Mouse (Mus musculus) midbrain, embryonic 16.5 days (tissue): ENCODE measurements around the gene Hint2. TPM values are rescaled to one million over a fixed set of nuclear protein-coding genes. Genes with fewer than 3 reads are reported as not detected.

ENCODE experiments used
- ATAC-seq: fragments of 200-750 bp; cut with Nextera tagmentation; 2 replicates; pipeline ENCODE4 v1.8.0; 2017; ENCODE audit warnings: moderate TSS enrichment
- H3K27ac ChIP-seq: fragments of 300-500 bp; sonication (generic); 2 replicates; pipeline ENCODE4 v1.5.1; 2014; ENCODE audit warnings: mild to moderate bottlenecking, low read length, mixed read lengths
- H3K27me3 ChIP-seq: fragments of 300-500 bp; sonication (generic); 2 replicates; pipeline ENCODE4 v1.6.1; 2014; ENCODE audit warnings: low read depth, low read length, mixed read lengths; ENCODE audit not compliant: control insufficient read depth, insufficient read depth
- H3K36me3 ChIP-seq: fragments of 300-500 bp; sonication (generic); 2 replicates; pipeline ENCODE4 v1.6.1; 2014; ENCODE audit warnings: mild to moderate bottlenecking, low read length, moderate library complexity, mixed read lengths; ENCODE audit not compliant: control insufficient read depth, insufficient read depth
- H3K4me1 ChIP-seq: fragments of 300-500 bp; sonication (generic); 2 replicates; pipeline ENCODE4 v1.6.1; 2014; ENCODE audit warnings: mild to moderate bottlenecking, low read length, mixed read lengths; ENCODE audit not compliant: control insufficient read depth, insufficient read depth
- H3K4me2 ChIP-seq: fragments of 300-500 bp; sonication (generic); 2 replicates; pipeline ENCODE4 v1.6.1; 2014; ENCODE audit warnings: mild to moderate bottlenecking, low read length, mixed read lengths
- H3K4me3 ChIP-seq: fragments of 300-500 bp; sonication (generic); 2 replicates; pipeline ENCODE4 v1.5.1; 2014; ENCODE audit warnings: low read depth, mild to moderate bottlenecking, low read length, moderate library complexity, mixed read lengths
- H3K9ac ChIP-seq: fragments of 300-500 bp; sonication (generic); 2 replicates; pipeline ENCODE4 v1.6.1; 2014; ENCODE audit warnings: low read depth, low read length, mixed read lengths
- H3K9me3 ChIP-seq: fragments of 300-500 bp; sonication (generic); replicated peaks from 2 replicates; pipeline ENCODE4 v1.6.1; 2014; ENCODE audit warnings: mild to moderate bottlenecking, low read length, mixed read lengths; ENCODE audit not compliant: control insufficient read depth, poor library complexity, severe bottlenecking
- WGBS: fragments of 180-500 bp; shearing (Covaris S2); extraction: QIAGEN DNeasy Blood & Tissue Kit; methylation state at CpG from one replicate; pipeline ENCODE4 v1.1.7; 2014; 5-methylcytosine and 5-hydroxymethylcytosine counted together
- polyA plus RNA-seq: library from polyadenylated mRNA; unstranded; fragments of >200 nt; fragmentation: Nextera tagmentation; extraction: Ambion mirVana; gene quantifications from 2 replicates; pipeline ENCODE4 v1.2.1, GENCODE M21; 2015

The Hint2 gene
- polyA plus RNA-seq, 1 experiment from 2014 or later = 57.9 TPM

- no peak for ATAC-seq
- 76% methylated on average over 9 of the region's 9 CpGs for WGBS
- Histone ChIP-seq H3K4me3 (no peak overlapping the region), H3K9me3 (no peaks in the 10 kb centered on the region), H3K9ac (no peak overlapping the region), H3K27ac (no peak overlapping the region), H3K36me3 (no peaks in the 10 kb centered on the region), H3K27me3 (no peaks in the 10 kb centered on the region), H3K4me1 (no peaks in the 10 kb centered on the region), H3K4me2 (no peak overlapping the region)
Measured at GRCm38 (mm10) chr4:43640076-43640475, 16.2 kb downstream of the Hint2 start.

GRCm38 (mm10) chr4:43636751-43637150 is 19.5 kb downstream of the Hint2 start:
- peaks cover 15% of the 10 kb centered on the region for H3K4me1 ChIP-seq
- no peaks in the 10 kb centered on the region for H3K9me3 ChIP-seq
- H3K27ac ChIP-seq = no peak overlapping the region
- no peaks in the 10 kb centered on the region for H3K27me3 ChIP-seq
- WGBS = 86% methylated on average over 6 of the region's 6 CpGs
- no peaks in the 10 kb centered on the region for H3K36me3 ChIP-seq
- ATAC-seq = no peak
- H3K4me2 ChIP-seq = no peak overlapping the region
- H3K9ac ChIP-seq = no peak overlapping the region
- no peak overlapping the region for H3K4me3 ChIP-seq

- Histone ChIP-seq H3K4me3 (no peak overlapping the region), H3K9me3 (no peaks in the 10 kb centered on the region), H3K36me3 (no peaks in the 10 kb centered on the region), H3K9ac (no peak overlapping the region), H3K27ac (no peak overlapping the region), H3K4me2 (no peak overlapping the region), H3K4me1 (peaks cover 25% of the 10 kb centered on the region), H3K27me3 (no peaks in the 10 kb centered on the region)
- ATAC-seq = no peak
- 87% methylated on average over 7 of the region's 7 CpGs for WGBS
Measured at GRCm38 (mm10) chr4:43634621-43635374, 21.5 kb downstream of the Hint2 start.

GRCm38 (mm10) chr4:43633736-43634135 is 22.5 kb downstream of the Hint2 start:
- Histone ChIP-seq H3K27me3 (no peaks in the 10 kb centered on the region), H3K9ac (no peak overlapping the region), H3K4me1 (peaks cover 25% of the 10 kb centered on the region), H3K4me3 (no peak overlapping the region), H3K27ac (no peak overlapping the region), H3K36me3 (no peaks in the 10 kb centered on the region), H3K4me2 (no peak overlapping the region), H3K9me3 (no peaks in the 10 kb centered on the region)
- ATAC-seq = no peak
- WGBS = 93% methylated on average over 2 of the region's 2 CpGs

- no peak for ATAC-seq
- Histone ChIP-seq H3K27ac (no peak overlapping the region), H3K9me3 (no peaks in the 10 kb centered on the region), H3K27me3 (no peaks in the 10 kb centered on the region), H3K9ac (peak overlapping the region; percentile 4; the same call in 1 of the 2 replicates), H3K4me3 (no peak overlapping the region), H3K4me1 (peaks cover 25% of the 10 kb centered on the region), H3K36me3 (no peaks in the 10 kb centered on the region), H3K4me2 (peak overlapping the region; percentile 89; the same call in 1 of the 2 replicates)
- 82% methylated on average over 8 of the region's 8 CpGs for WGBS
Measured at GRCm38 (mm10) chr4:43633296-43633695, 23.0 kb downstream of the Hint2 start.

GRCm38 (mm10) chr4:43631956-43632920 is 24.0 kb downstream of the Hint2 start:
- H3K9ac ChIP-seq = peak overlapping the region; percentile 91
- peak overlapping the region; percentile 82 for H3K27ac ChIP-seq
- H3K4me3 ChIP-seq = peak overlapping the region; percentile 64
- WGBS = 42% methylated on average over 42 of the region's 42 CpGs
- H3K27me3 ChIP-seq = no peaks in the 10 kb centered on the region
- peak overlapping the region; percentile 89 for H3K4me2 ChIP-seq
- peak; percentile 30; the same call in 1 of the 2 replicates for ATAC-seq
- H3K9me3 ChIP-seq = no peaks in the 10 kb centered on the region
- no peaks in the 10 kb centered on the region for H3K36me3 ChIP-seq
- peaks cover 25% of the 10 kb centered on the region for H3K4me1 ChIP-seq

- WGBS = 1% methylated on average over 40 of the region's 70 CpGs
- Histone ChIP-seq H3K4me1 (peaks cover 25% of the 10 kb centered on the region), H3K27ac (peak within 1 kb of the TSS; percentile 82), H3K9ac (peak within 1 kb of the TSS; percentile 91), H3K4me3 (peak within 1 kb of the TSS; percentile 64), H3K9me3 (no peaks in the 10 kb centered on the region), H3K27me3 (no peaks in the 10 kb centered on the region), H3K36me3 (no peaks in the 10 kb centered on the region), H3K4me2 (peak within 1 kb of the TSS; percentile 89)
- peak; percentile 50 for ATAC-seq
Measured at GRCm38 (mm10) chr4:43631046-43631955, 25.0 kb downstream of the Hint2 start, which contains the start of gene Npr2. Gene Npr2, plus strand, starts transcription at chr4:43631935.

GRCm38 (mm10) chr4:43630671-43631045 is 25.6 kb downstream of the Hint2 start:
- Histone ChIP-seq H3K9ac (peak overlapping the region; percentile 91), H3K4me1 (peaks cover 25% of the 10 kb centered on the region), H3K36me3 (no peaks in the 10 kb centered on the region), H3K4me2 (peak overlapping the region; percentile 89), H3K4me3 (no peak overlapping the region), H3K27me3 (no peaks in the 10 kb centered on the region), H3K9me3 (0 out of 2 replicates have a peak, but pooled peaks cover under 1% of the 10 kb centered on the region), H3K27ac (peak overlapping the region; percentile 82)
- ATAC-seq = peak; percentile 21
- WGBS = 12% methylated on average over 5 of the region's 5 CpGs
